Mouse (Mus musculus): ENCODE measurements around the gene Pcnx. TPM values are rescaled to one million over a fixed set of nuclear protein-coding genes. Genes with fewer than 3 reads are reported as not detected.

Gene Pcnx
- polyA plus RNA-seq, 1 experiment: 17.6 TPM

- Histone ChIP-seq H3K4me3 (no peak overlapping the region), H3K4me2 (ENCODE audit: low read depth) (no peak overlapping the region), H3K27me3 (ENCODE audit: control insufficient read depth, insufficient read depth, insufficient read length) (no peaks in the 10 kb centered on the region), H3K79me2 (ENCODE audit: control insufficient read depth, insufficient read depth) (peaks cover 30% of the 10 kb centered on the region), H3K36me3 (ENCODE audit: control insufficient read depth, insufficient read depth) (no peaks in the 10 kb centered on the region), H3ac (ENCODE audit: control insufficient read depth, insufficient read length) (no peak overlapping the region)
- TF ChIP-seq SRF (IDR thresholded peaks at IDR 0.05; ENCODE audit: control insufficient read depth, insufficient read length, low read depth) (no peak), E2F4 (IDR thresholded peaks at IDR 0.05; ENCODE audit: insufficient read depth) (no peak), MAX (IDR thresholded peaks at IDR 0.05; ENCODE audit: low read depth) (no peak), TCF3 (IDR thresholded peaks at IDR 0.05; ENCODE audit: insufficient read length, low read depth) (no peak), CEBPB (IDR thresholded peaks at IDR 0.05; ENCODE audit: insufficient read depth, poor library complexity, severe bottlenecking) (no peak), USF1 (IDR thresholded peaks at IDR 0.05; ENCODE audit: low read depth) (no peak), MYOD1 (IDR thresholded peaks at IDR 0.05; ENCODE audit: control insufficient read depth in 1 of 3, insufficient read length in 2 of 3, low read depth in 2 of 3) (no peak), POLR2A (IDR thresholded peaks at IDR 0.05; ENCODE audit: insufficient read length, low read depth) (no peak), TCF12 (IDR thresholded peaks at IDR 0.05; ENCODE audit: insufficient read depth, poor library complexity, severe bottlenecking) (no peak), MYOG (IDR thresholded peaks at IDR 0.05; ENCODE audit: control insufficient read depth in 1 of 3, insufficient read depth in 1 of 3, insufficient read length in 2 of 3, low read depth in 2 of 3) (no peak), REST (IDR thresholded peaks at IDR 0.05; ENCODE audit: insufficient read depth, insufficient read length) (no peak)
Observed at GRCm38 (mm10) chr12:81884983-81885382, 25.2 kb downstream of the Pcnx start.

DNA sequence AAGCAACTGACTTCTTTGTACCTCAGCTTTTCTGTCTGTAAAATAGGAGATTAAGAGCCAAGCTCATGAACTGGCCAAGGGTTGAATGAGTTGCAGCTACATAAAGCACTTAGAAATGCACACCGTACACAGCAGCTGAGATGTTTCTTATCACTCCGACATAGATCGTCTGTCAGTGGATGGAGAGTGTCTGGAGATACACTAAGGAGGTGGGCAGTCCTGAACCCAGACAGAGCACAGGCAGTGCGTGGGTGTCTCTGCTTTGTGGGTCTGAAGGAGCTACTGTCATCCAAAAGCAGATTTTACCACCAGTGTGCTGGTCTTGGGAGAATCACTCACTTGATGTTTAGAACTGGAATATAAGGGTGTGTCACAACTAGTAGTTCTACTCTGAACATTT, 26.2 kb downstream of the Pcnx start:
- TF ChIP-seq MAX (IDR thresholded peaks at IDR 0.05; ENCODE audit: low read depth): no peak
- no peak for TF ChIP-seq MYOG (IDR thresholded peaks at IDR 0.05; ENCODE audit: control insufficient read depth in 1 of 3, insufficient read depth in 1 of 3, insufficient read length in 2 of 3, low read depth in 2 of 3)
- TF ChIP-seq SRF (IDR thresholded peaks at IDR 0.05; ENCODE audit: control insufficient read depth, insufficient read length, low read depth): no peak
- TF ChIP-seq POLR2A (IDR thresholded peaks at IDR 0.05; ENCODE audit: insufficient read length, low read depth): no peak
- H3K36me3 ChIP-seq (ENCODE audit: control insufficient read depth, insufficient read depth): no peaks in the 10 kb centered on the region
- no peak overlapping the region for H3ac ChIP-seq (ENCODE audit: control insufficient read depth, insufficient read length)
- peaks cover 24% of the 10 kb centered on the region for H3K79me2 ChIP-seq (ENCODE audit: control insufficient read depth, insufficient read depth)
- H3K4me3 ChIP-seq: no peak overlapping the region
- no peaks in the 10 kb centered on the region for H3K27me3 ChIP-seq (ENCODE audit: control insufficient read depth, insufficient read depth, insufficient read length)
- no peak overlapping the region for H3K4me2 ChIP-seq (ENCODE audit: low read depth)

- H3ac ChIP-seq (ENCODE audit: control insufficient read depth, insufficient read length): no peak overlapping the region
- H3K27me3 ChIP-seq (ENCODE audit: control insufficient read depth, insufficient read depth, insufficient read length): no peaks in the 10 kb centered on the region
Observed at GRCm38 (mm10) chr12:81888954-81889353, 29.1 kb downstream of the Pcnx start.

DNA sequence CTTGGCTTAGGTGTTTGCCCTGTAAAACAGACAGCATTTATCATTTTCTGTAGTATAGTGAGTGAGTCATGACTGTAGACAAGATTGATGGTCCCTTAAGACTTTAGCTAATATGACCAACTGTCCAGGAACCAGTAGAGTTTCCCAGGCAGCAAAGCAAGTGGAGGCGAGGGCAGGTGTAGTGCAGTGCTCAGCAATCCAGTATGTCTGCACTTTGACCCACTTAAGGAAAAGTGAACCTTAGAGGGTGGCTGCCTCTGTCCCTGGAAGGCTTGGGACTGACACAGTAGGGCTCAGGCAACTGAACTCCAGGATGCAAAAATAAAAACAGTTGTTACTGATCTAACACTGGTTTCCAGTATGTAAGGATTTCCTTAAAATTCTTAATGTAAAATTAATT, 32.1 kb downstream of the Pcnx start:
- Histone ChIP-seq H3K79me2 (ENCODE audit: control insufficient read depth, insufficient read depth) (peaks cover 4% of the 10 kb centered on the region), H3ac (ENCODE audit: control insufficient read depth, insufficient read length) (no peak overlapping the region), H3K27me3 (ENCODE audit: control insufficient read depth, insufficient read depth, insufficient read length) (no peaks in the 10 kb centered on the region), H3K4me3 (no peak overlapping the region), H3K36me3 (ENCODE audit: control insufficient read depth, insufficient read depth) (no peaks in the 10 kb centered on the region), H3K4me2 (ENCODE audit: low read depth) (no peak overlapping the region)
- TF ChIP-seq MYOG (IDR thresholded peaks at IDR 0.05; ENCODE audit: control insufficient read depth in 1 of 3, insufficient read depth in 1 of 3, insufficient read length in 2 of 3, low read depth in 2 of 3): no peak
- TF ChIP-seq E2F4 (IDR thresholded peaks at IDR 0.05; ENCODE audit: insufficient read depth): no peak

More at GRCm38 (mm10) chr12:81888954-81889353, 29.1 kb downstream of the Pcnx start:
- Histone ChIP-seq H3K36me3 (ENCODE audit: control insufficient read depth, insufficient read depth) (no peaks in the 10 kb centered on the region), H3K4me3 (no peak overlapping the region), H3K4me2 (ENCODE audit: low read depth) (no peak overlapping the region), H3K79me2 (ENCODE audit: control insufficient read depth, insufficient read depth) (peaks cover 8% of the 10 kb centered on the region)
- TF ChIP-seq MYOG (IDR thresholded peaks at IDR 0.05; ENCODE audit: control insufficient read depth in 1 of 3, insufficient read depth in 1 of 3, insufficient read length in 2 of 3, low read depth in 2 of 3): no peak
- TF ChIP-seq MAX (IDR thresholded peaks at IDR 0.05; ENCODE audit: low read depth): no peak
- TF ChIP-seq E2F4 (IDR thresholded peaks at IDR 0.05; ENCODE audit: insufficient read depth): no peak
- no peak for TF ChIP-seq REST (IDR thresholded peaks at IDR 0.05; ENCODE audit: insufficient read depth, insufficient read length)
- TF ChIP-seq POLR2AphosphoS2 (IDR thresholded peaks at IDR 0.05; ENCODE audit: insufficient read length, low read depth): no peak
- TF ChIP-seq TCF3 (IDR thresholded peaks at IDR 0.05; ENCODE audit: insufficient read length, low read depth): no peak
- TF ChIP-seq MYOD1 (IDR thresholded peaks at IDR 0.05; ENCODE audit: control insufficient read depth in 1 of 3, insufficient read length in 2 of 3, low read depth in 2 of 3): no peak
- TF ChIP-seq SRF (IDR thresholded peaks at IDR 0.05; ENCODE audit: control insufficient read depth, insufficient read length, low read depth): no peak
- TF ChIP-seq POLR2A (IDR thresholded peaks at IDR 0.05; ENCODE audit: insufficient read length, low read depth): no peak
- TF ChIP-seq TCF12 (IDR thresholded peaks at IDR 0.05; ENCODE audit: insufficient read depth, poor library complexity, severe bottlenecking): no peak
- TF ChIP-seq USF1 (IDR thresholded peaks at IDR 0.05; ENCODE audit: low read depth): no peak
- no peak for TF ChIP-seq CEBPB (IDR thresholded peaks at IDR 0.05; ENCODE audit: insufficient read depth, poor library complexity, severe bottlenecking)

DNA sequence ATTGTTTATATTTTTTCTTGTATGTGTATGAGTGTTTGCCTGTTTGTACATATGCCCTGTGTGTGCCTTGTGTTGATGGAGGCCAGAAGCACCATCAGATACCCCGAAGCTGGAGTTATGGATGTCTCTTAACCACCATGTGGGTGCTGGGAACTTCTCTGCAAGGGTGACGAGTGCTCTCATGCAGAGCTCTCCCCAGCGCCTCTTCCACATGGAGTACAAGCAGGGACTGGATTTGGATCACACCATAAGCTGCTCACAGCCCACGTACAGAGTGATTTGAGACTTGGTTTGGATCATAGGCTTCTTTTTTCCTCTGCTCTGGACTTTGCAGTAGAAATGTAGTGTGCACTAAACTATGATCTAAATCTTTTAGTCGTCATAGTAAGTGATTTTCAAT, 34.5 kb downstream of the Pcnx start:
- H3K79me2 ChIP-seq (ENCODE audit: control insufficient read depth, insufficient read depth): peaks cover 4% of the 10 kb centered on the region
- no peak for TF ChIP-seq CEBPB (IDR thresholded peaks at IDR 0.05; ENCODE audit: insufficient read depth, poor library complexity, severe bottlenecking)
- no peak for TF ChIP-seq TCF3 (IDR thresholded peaks at IDR 0.05; ENCODE audit: insufficient read length, low read depth)
- TF ChIP-seq MYOD1 (IDR thresholded peaks at IDR 0.05; ENCODE audit: control insufficient read depth in 1 of 3, insufficient read length in 2 of 3, low read depth in 2 of 3): no peak
- no peak for TF ChIP-seq USF1 (IDR thresholded peaks at IDR 0.05; ENCODE audit: low read depth)
- no peak for TF ChIP-seq POLR2AphosphoS2 (IDR thresholded peaks at IDR 0.05; ENCODE audit: insufficient read length, low read depth)
- TF ChIP-seq E2F4 (IDR thresholded peaks at IDR 0.05; ENCODE audit: insufficient read depth): no peak
- no peak for TF ChIP-seq SRF (IDR thresholded peaks at IDR 0.05; ENCODE audit: control insufficient read depth, insufficient read length, low read depth)
- TF ChIP-seq REST (IDR thresholded peaks at IDR 0.05; ENCODE audit: insufficient read depth, insufficient read length): no peak

More for the DNA sequence above, 34.5 kb downstream of the Pcnx start:
- Histone ChIP-seq H3ac (ENCODE audit: control insufficient read depth, insufficient read length) (no peak overlapping the region), H3K4me2 (ENCODE audit: low read depth) (no peak overlapping the region), H3K4me3 (no peak overlapping the region), H3K27me3 (ENCODE audit: control insufficient read depth, insufficient read depth, insufficient read length) (no peaks in the 10 kb centered on the region), H3K36me3 (ENCODE audit: control insufficient read depth, insufficient read depth) (no peaks in the 10 kb centered on the region)

All from myocyte (in vitro differentiated cells).